Mouse (Mus musculus) neural tube, embryonic 14.5 days (tissue): ENCODE measurements around the gene Flnc. TPM values are rescaled to one million over a fixed set of nuclear protein-coding genes. Genes with fewer than 3 reads are reported as not detected.

Experiments used
- ATAC-seq: fragments of 200-750 bp; cut with Nextera tagmentation; 2 replicates; pipeline ENCODE4 v1.8.0; 2017; ENCODE audit warnings: low read depth, mild to moderate bottlenecking, moderate TSS enrichment, moderate library complexity
- H3K27ac ChIP-seq: fragments of 300-500 bp; sonication (generic); 2 replicates; pipeline ENCODE4 v1.5.1; 2014; ENCODE audit warnings: low read depth, mild to moderate bottlenecking, control low read depth, low read length, moderate library complexity, mixed read lengths
- H3K27me3 ChIP-seq: fragments of 300-500 bp; sonication (generic); 2 replicates; pipeline ENCODE4 v1.6.1; 2014; ENCODE audit warnings: low read length; ENCODE audit not compliant: control insufficient read depth, insufficient read depth
- H3K36me3 ChIP-seq: fragments of 300-500 bp; sonication (generic); 2 replicates; pipeline ENCODE4 v1.6.1; 2014; ENCODE audit warnings: low read length, mixed read lengths; ENCODE audit not compliant: control insufficient read depth, insufficient read depth
- H3K4me1 ChIP-seq: fragments of 300-500 bp; sonication (generic); 2 replicates; pipeline ENCODE4 v1.6.1; 2014; ENCODE audit warnings: low read length; ENCODE audit not compliant: control insufficient read depth, insufficient read depth
- H3K4me2 ChIP-seq: fragments of 300-500 bp; sonication (generic); 2 replicates; pipeline ENCODE4 v1.6.1; 2014; ENCODE audit warnings: mild to moderate bottlenecking, low read depth, low read length, control low read depth
- H3K4me3 ChIP-seq: fragments of 300-500 bp; sonication (generic); 2 replicates; pipeline ENCODE4 v1.5.1; 2014; ENCODE audit warnings: low read depth, low read length, control low read depth, mixed read lengths
- H3K9ac ChIP-seq: fragments of 300-500 bp; sonication (generic); replicated peaks from 2 replicates; pipeline ENCODE4 v1.6.1; 2014; ENCODE audit warnings: low read depth, mild to moderate bottlenecking, control low read depth, low read length, mixed read lengths
- H3K9me3 ChIP-seq: fragments of 300-500 bp; sonication (generic); 2 replicates; pipeline ENCODE4 v1.6.1; 2016; ENCODE audit warnings: low read length; ENCODE audit not compliant: control insufficient read depth
- WGBS: fragments of 180-500 bp; shearing (Covaris S2); extraction: QIAGEN DNeasy Blood & Tissue Kit; methylation state at CpG from one replicate; pipeline ENCODE4 v1.1.7; 2014; 5-methylcytosine and 5-hydroxymethylcytosine counted together
- polyA plus RNA-seq: library from polyadenylated mRNA; unstranded; fragments of >200 nt; fragmentation: Nextera tagmentation; extraction: Ambion mirVana; gene quantifications from 2 replicates; pipeline ENCODE4 v1.2.1, GENCODE M21; 2014

The Flnc gene
- polyA plus RNA-seq, 1 experiment from 2014 or later: 5.0 TPM

DNA sequence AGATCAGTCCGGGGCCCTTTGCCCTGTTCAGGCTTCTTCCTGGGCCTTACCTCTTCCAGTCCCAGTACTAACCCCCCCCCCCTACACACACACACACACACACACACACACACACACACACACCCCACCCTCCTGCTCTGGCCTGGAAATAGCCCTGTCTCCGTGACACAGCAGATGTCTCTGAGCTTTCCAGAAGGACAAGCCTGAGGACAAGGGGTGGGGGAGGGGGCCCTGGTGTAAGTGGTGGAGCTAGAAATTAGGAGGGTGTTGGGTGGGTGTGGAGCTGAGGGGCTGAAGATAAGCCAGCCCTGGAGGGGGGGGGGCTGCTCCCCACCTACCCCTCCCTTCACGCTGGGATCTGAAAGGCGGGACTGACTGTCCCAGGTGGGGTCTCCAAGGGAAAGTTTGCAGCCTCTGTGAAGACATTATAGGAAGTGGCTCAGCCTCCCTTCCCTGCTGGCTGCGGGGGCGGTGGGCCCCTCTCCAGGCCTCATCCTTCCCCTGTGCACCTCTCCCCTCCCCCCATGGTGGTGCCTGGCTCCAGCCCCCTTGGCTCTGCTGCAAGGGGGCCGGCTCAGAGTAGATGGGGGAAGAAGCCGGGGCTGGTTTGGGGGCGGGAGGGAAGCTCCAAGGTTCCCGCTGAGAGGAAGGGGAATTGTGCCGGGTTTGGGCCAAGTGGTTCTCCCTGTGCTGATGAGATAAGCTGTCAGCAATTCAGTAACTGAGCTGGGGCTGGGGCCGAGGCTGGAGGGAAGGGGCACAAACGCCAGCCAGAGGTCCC is 2.0 kb downstream of the Flnc start:
- peak overlapping the region; percentile 40 for H3K27ac ChIP-seq
- ATAC-seq: peak; percentile 65
- H3K9me3 ChIP-seq: no peaks in the 10 kb centered on the region
- H3K9ac ChIP-seq: peak overlapping the region; percentile 8; the same call in 1 of the 2 replicates
- peak overlapping the region; percentile 36 for H3K4me3 ChIP-seq
- H3K27me3 ChIP-seq: peaks cover 18% of the 10 kb centered on the region
- no peaks in the 10 kb centered on the region for H3K36me3 ChIP-seq
- WGBS: 6% methylated on average over 11 of the region's 13 CpGs
- H3K4me2 ChIP-seq: peak overlapping the region; percentile 70
- peaks cover 11% of the 10 kb centered on the region; the same call in 1 of the 2 replicates for H3K4me1 ChIP-seq

DNA sequence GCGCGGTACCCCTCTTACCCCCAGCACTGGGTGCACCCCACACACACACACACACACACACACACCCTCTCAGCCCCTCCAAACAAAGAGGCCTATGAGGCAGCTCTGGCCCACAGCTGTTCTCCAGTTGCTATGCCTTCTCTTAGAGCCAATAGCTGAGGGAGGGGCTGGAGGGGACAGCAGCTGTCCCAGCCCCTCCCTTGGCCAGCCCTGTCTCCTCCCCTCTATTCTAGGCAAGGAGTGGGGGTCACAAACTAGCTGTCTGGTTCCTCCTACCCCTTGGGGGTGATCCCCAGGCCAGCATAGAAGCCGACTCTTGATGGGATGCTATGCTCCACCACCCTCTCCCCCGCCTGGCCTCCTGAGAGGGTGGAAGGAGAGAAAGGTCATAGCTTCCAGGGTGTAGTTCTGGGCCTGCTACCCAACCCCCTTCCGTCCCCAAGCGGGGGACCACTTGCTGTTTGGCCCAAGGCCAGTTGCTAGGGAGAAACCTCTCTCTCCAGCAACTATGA is 2.9 kb downstream of the Flnc start:
- H3K4me2 ChIP-seq: peak overlapping the region; percentile 70
- H3K9ac ChIP-seq: no peak overlapping the region
- H3K27ac ChIP-seq: peak overlapping the region; percentile 40
- no peaks in the 10 kb centered on the region for H3K9me3 ChIP-seq
- peak overlapping the region; percentile 36; the same call in 1 of the 2 replicates for H3K4me3 ChIP-seq
- peaks cover 18% of the 10 kb centered on the region for H3K27me3 ChIP-seq
- no peaks in the 10 kb centered on the region for H3K36me3 ChIP-seq
- peak; percentile 46 for ATAC-seq
- WGBS: 6% methylated on average over 6 of the region's 6 CpGs
- H3K4me1 ChIP-seq: peaks cover 11% of the 10 kb centered on the region; the same call in 1 of the 2 replicates

DNA sequence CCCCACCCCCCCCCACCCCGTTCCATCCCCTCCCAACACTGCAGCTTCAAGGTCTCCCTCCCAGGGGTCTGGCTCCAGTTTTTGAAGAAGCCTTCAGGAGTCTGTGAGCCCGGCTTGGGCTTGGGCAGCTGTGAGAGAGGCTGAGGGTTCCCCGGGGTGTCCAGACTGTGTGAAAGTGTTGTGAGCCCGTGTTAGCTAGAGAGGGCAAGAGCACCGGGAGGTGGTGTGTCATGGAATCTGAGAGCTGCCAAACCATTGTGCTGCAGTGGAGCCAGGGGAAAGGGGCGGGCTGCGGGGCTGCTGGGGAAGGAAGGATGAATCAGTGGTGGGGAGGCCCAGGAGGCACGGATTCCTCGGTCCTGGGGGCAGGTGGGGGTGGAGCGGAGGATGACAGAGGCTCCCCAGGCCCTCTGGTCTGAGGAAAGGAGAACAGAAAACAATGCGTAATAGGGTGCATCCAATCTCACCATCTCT is 3.4 kb downstream of the Flnc start:
- 3% methylated on average over 11 of the region's 11 CpGs for WGBS
- peak overlapping the region; percentile 70 for H3K4me2 ChIP-seq
- 0 out of 2 replicates have a peak overlapping the region, but pooled peaks have one; percentile 7 for H3K4me3 ChIP-seq
- peaks cover 18% of the 10 kb centered on the region for H3K27me3 ChIP-seq
- no peaks in the 10 kb centered on the region for H3K9me3 ChIP-seq
- H3K27ac ChIP-seq: peak overlapping the region; percentile 40
- 0 out of 2 replicates have a peak overlapping the region, but pooled peaks have one; percentile 11 for H3K9ac ChIP-seq
- no peaks in the 10 kb centered on the region; the same call in 1 of the 2 replicates for H3K36me3 ChIP-seq
- peak; percentile 52; the same call in 1 of the 2 replicates for ATAC-seq
- H3K4me1 ChIP-seq: peaks cover 11% of the 10 kb centered on the region; the same call in 1 of the 2 replicates

- H3K4me1 ChIP-seq: peaks cover 5% of the 10 kb centered on the region; the same call in 1 of the 2 replicates
- no peaks in the 10 kb centered on the region for H3K9me3 ChIP-seq
- no peak overlapping the region for H3K4me3 ChIP-seq
- no peak overlapping the region for H3K27ac ChIP-seq
- WGBS: 76% methylated on average over 4 of the region's 4 CpGs
- H3K9ac ChIP-seq: no peak overlapping the region
- H3K36me3 ChIP-seq: no peaks in the 10 kb centered on the region; the same call in 1 of the 2 replicates
- ATAC-seq: no peak
- no peak overlapping the region for H3K4me2 ChIP-seq
- peaks cover 8% of the 10 kb centered on the region; the same call in 1 of the 2 replicates for H3K27me3 ChIP-seq
Measured at GRCm38 (mm10) chr6:29439251-29439650, 6.2 kb downstream of the Flnc start.

DNA sequence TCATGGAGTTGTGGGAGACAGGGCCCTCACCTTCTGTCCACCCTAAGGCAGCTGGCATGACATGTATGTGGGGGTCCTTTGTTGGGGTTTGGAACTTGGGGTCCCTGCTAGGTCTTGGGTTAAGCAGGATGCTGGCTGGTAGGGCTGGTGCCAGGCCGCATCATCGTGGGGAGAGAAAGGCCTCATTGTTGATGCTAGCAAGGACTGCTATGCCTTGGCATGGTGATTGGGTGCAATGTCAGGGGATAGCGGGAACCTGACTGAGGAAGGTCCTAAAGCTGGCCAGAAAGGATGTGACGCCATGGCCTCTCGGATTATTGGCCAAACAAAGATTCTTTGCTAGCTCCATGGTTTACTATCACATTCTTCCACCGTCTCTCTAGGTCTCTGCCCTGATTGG is 6.7 kb downstream of the Flnc start:
- WGBS: 88% methylated on average over 6 of the region's 6 CpGs
- no peak overlapping the region for H3K4me2 ChIP-seq
- no peaks in the 10 kb centered on the region for H3K9me3 ChIP-seq
- no peak overlapping the region for H3K4me3 ChIP-seq
- H3K27ac ChIP-seq: no peak overlapping the region
- H3K27me3 ChIP-seq: peaks cover 4% of the 10 kb centered on the region; the same call in 1 of the 2 replicates
- H3K4me1 ChIP-seq: peaks cover 5% of the 10 kb centered on the region; the same call in 1 of the 2 replicates
- ATAC-seq: no peak
- H3K36me3 ChIP-seq: no peaks in the 10 kb centered on the region; the same call in 1 of the 2 replicates
- no peak overlapping the region for H3K9ac ChIP-seq

DNA sequence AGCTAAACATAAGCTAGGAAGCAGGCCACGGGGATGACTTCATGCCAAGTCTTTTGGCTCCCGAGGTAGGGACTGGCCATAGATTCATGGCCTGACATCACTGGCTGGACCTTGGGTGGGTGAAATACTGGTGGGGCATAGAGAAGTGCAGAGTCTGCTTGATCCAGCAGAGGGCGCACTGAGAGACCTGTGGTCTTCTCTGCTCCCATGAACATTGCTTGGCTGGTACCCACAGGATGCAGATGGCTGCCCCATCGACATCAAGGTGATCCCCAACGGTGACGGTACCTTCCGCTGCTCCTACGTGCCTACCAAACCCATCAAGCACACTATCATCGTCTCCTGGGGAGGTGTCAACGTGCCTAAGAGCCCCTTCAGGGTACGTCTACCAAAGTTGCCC is 11.7 kb downstream of the Flnc start:
- H3K9me3 ChIP-seq: no peaks in the 10 kb centered on the region
- 72% methylated on average over 11 of the region's 11 CpGs for WGBS
- no peaks in the 10 kb centered on the region; the same call in 1 of the 2 replicates for H3K36me3 ChIP-seq
- no peak overlapping the region for H3K9ac ChIP-seq
- H3K27ac ChIP-seq: no peak overlapping the region
- no peaks in the 10 kb centered on the region for H3K27me3 ChIP-seq
- no peak overlapping the region for H3K4me2 ChIP-seq
- H3K4me1 ChIP-seq: no peaks in the 10 kb centered on the region
- no peak for ATAC-seq
- no peak overlapping the region for H3K4me3 ChIP-seq

GRCm38 (mm10) chr6:29445354-29445753 is 12.3 kb downstream of the Flnc start:
- Histone ChIP-seq H3K9ac (no peak overlapping the region), H3K27me3 (no peaks in the 10 kb centered on the region), H3K4me2 (no peak overlapping the region), H3K4me3 (no peak overlapping the region), H3K27ac (no peak overlapping the region), H3K9me3 (no peaks in the 10 kb centered on the region), H3K4me1 (no peaks in the 10 kb centered on the region), H3K36me3 (no peaks in the 10 kb centered on the region; the same call in 1 of the 2 replicates)
- ATAC-seq: no peak
- 97% methylated on average over 7 of the region's 7 CpGs for WGBS

GRCm38 (mm10) chr6:29449858-29450257 is 16.8 kb downstream of the Flnc start:
- 32% methylated on average over 4 of the region's 4 CpGs for WGBS
- Histone ChIP-seq H3K4me2 (no peak overlapping the region), H3K9ac (no peak overlapping the region), H3K9me3 (no peaks in the 10 kb centered on the region), H3K4me3 (no peak overlapping the region), H3K27me3 (no peaks in the 10 kb centered on the region), H3K4me1 (no peaks in the 10 kb centered on the region), H3K36me3 (no peaks in the 10 kb centered on the region), H3K27ac (no peak overlapping the region)
- ATAC-seq: peak; percentile 28; the same call in 1 of the 2 replicates

- Histone ChIP-seq H3K36me3 (no peaks in the 10 kb centered on the region), H3K27ac (no peak overlapping the region), H3K9ac (no peak overlapping the region), H3K4me1 (no peaks in the 10 kb centered on the region), H3K9me3 (no peaks in the 10 kb centered on the region), H3K4me2 (no peak overlapping the region), H3K4me3 (no peak overlapping the region), H3K27me3 (no peaks in the 10 kb centered on the region)
- WGBS: 94% methylated on average over 6 of the region's 6 CpGs
- no peak for ATAC-seq
Measured at GRCm38 (mm10) chr6:29450667-29451066, 17.6 kb downstream of the Flnc start.
